Mouse (Mus musculus) MEL (cell line): ENCODE measurements at regions not wholly inside any gene's neighbourhood (a gene's known extent, or its start where the extent isn't known, plus 50 kb on each side); places are given as distances from the start of the nearest gene placed in this dataset.

Source experiments
- CTCF ChIP-seq, 3 experiments: IDR thresholded peaks in 2 of 3; conservative IDR thresholded peaks in 1 of 3; 2 replicates each; pipeline ENCODE4 v1.5.1; 2011 to 2012; ENCODE audit warnings: low read length in 3 of 3, low read depth in 2 of 3, mild to moderate bottlenecking in 2 of 3, improper control_type of control experiment in 1 of 3, inconsistent platforms in 1 of 3, mixed read lengths in 1 of 3, moderate library complexity in 1 of 3; ENCODE audit not compliant: control insufficient read depth in 1 of 3, insufficient read depth in 1 of 3, poor library complexity in 1 of 3, severe bottlenecking in 1 of 3
- E2F4 ChIP-seq: IDR thresholded peaks from 2 replicates; pipeline ENCODE4 v1.6.1; 2011; ENCODE audit warnings: low read depth, low read length, improper control_type of control experiment, borderline replicate concordance
- EP300 ChIP-seq, 2 experiments: IDR thresholded peaks; 2 replicates each; pipeline ENCODE4 v1.6.1; 2011; ENCODE audit warnings: improper control_type of control experiment in 2 of 2, low read length in 2 of 2, low read depth in 1 of 2, mild to moderate bottlenecking in 1 of 2
- HCFC1 ChIP-seq: IDR thresholded peaks from 2 replicates; pipeline ENCODE4 v1.6.1; 2012; ENCODE audit warnings: low read depth, mild to moderate bottlenecking, inconsistent platforms, low read length, improper control_type of control experiment, moderate library complexity
- NELFE ChIP-seq: IDR thresholded peaks from 2 replicates; pipeline ENCODE4 v1.6.1; 2011; ENCODE audit warnings: low read depth, low read length, improper control_type of control experiment
- POLR2A ChIP-seq, 2 experiments: IDR thresholded peaks; 2 replicates each; pipeline ENCODE4 v1.6.1; 2011 to 2012; ENCODE audit warnings: low read length in 2 of 2, mild to moderate bottlenecking in 2 of 2, control low read depth in 1 of 2, improper control_type of control experiment in 1 of 2, low read depth in 1 of 2, moderate library complexity in 1 of 2; ENCODE audit not compliant: control insufficient read depth in 1 of 2, insufficient read depth in 1 of 2, poor library complexity in 1 of 2
- TBP ChIP-seq: IDR thresholded peaks from 2 replicates; pipeline ENCODE4 v1.8.0; 2011; ENCODE audit warnings: low read depth, low read length, improper control_type of control experiment
- USF1 ChIP-seq: IDR thresholded peaks from 2 replicates; pipeline ENCODE4 v1.6.1; 2014; ENCODE audit warnings: low read depth, mild to moderate bottlenecking, inconsistent platforms, low read length, improper control_type of control experiment, moderate library complexity
- USF2 ChIP-seq, 2 experiments: IDR thresholded peaks; 2 replicates each; pipeline ENCODE4 v1.6.1; 2011 to 2012; ENCODE audit warnings: improper control_type of control experiment in 2 of 2, low read length in 2 of 2, borderline replicate concordance in 1 of 2, inconsistent platforms in 1 of 2, low read depth in 1 of 2, mild to moderate bottlenecking in 1 of 2; ENCODE audit not compliant: insufficient read depth in 1 of 2
- ZC3H11A ChIP-seq: IDR thresholded peaks from 2 replicates; pipeline ENCODE4 v1.6.1; 2012; ENCODE audit warnings: low read depth, mild to moderate bottlenecking, inconsistent platforms, low read length, improper control_type of control experiment

GRCm38 (mm10) chr1:77592248-77592647 lies 77.4 kb upstream of the Epha4 start:
- TF ChIP-seq TBP (no peak), CTCF (IDR thresholded peaks at IDR 0.05 in 2 of 3, conservative IDR thresholded peaks at IDR 0.05 in 1 of 3; ENCODE audit: control insufficient read depth in 1 of 3, insufficient read depth in 1 of 3, low read depth in 2 of 3, low read length in 3 of 3, poor library complexity in 1 of 3, severe bottlenecking in 1 of 3) (no peak), EP300 (IDR thresholded peaks at IDR 0.05; ENCODE audit: low read depth in 1 of 2, low read length in 2 of 2) (no peak), NELFE (no peak), E2F4 (no peak), POLR2A (IDR thresholded peaks at IDR 0.05; ENCODE audit: control insufficient read depth in 1 of 2, insufficient read depth in 1 of 2, low read depth in 1 of 2, low read length in 2 of 2, poor library complexity in 1 of 2) (no peak), USF1 (no peak), USF2 (IDR thresholded peaks at IDR 0.05; ENCODE audit: borderline replicate concordance in 1 of 2, insufficient read depth in 1 of 2, low read depth in 1 of 2, low read length in 2 of 2) (no peak), ZC3H11A (no peak), HCFC1 (no peak)
